Mouse (Mus musculus) forelimb bud, embryonic 11.5 days (tissue): ENCODE measurements around the gene Gstm7.
"Not testable (repeated sequence)": the region's sequence is repeated elsewhere in the genome, so short reads cannot be mapped to it uniquely, and the experiment has no call there.

ENCODE experiments used
- DNase-seq: peaks from one replicate; pipeline ENCODE4 v3.0.0-alpha.2; 2012; ENCODE audit warnings: low read depth, low spot score

Gstm7 gene

GRCm38 (mm10) chr3:107935268-107935667 lies 3.7 kb upstream of the Gstm7 start:
- DNase-seq, result no peak

DNA sequence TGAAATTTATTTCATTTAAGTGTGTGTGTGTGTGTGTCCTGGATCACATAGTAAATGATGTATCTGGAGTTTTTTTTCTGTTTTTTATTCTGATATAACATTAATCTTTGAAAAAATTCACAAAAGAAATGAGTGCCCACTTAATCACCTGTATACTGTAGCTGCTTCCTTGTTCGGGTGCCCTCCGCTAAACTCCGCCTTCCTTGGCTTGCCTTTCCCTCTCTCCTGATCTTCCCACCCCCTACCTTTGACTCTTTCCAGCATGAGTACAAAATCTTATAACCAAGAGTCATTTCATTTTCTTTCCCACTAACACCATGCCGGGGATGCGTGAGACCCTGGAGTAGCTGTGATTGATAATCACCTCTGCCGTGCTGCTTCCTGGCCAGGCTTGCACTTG lies 511 bp upstream of the Gstm7 start:
- no peak for DNase-seq

GRCm38 (mm10) chr3:107931134-107931533 lies 483 bp downstream of the Gstm7 start:
- no peak for DNase-seq

- no peak for DNase-seq
Measured at GRCm38 (mm10) chr3:107929731-107930130, 1.9 kb downstream of the Gstm7 start.

DNA sequence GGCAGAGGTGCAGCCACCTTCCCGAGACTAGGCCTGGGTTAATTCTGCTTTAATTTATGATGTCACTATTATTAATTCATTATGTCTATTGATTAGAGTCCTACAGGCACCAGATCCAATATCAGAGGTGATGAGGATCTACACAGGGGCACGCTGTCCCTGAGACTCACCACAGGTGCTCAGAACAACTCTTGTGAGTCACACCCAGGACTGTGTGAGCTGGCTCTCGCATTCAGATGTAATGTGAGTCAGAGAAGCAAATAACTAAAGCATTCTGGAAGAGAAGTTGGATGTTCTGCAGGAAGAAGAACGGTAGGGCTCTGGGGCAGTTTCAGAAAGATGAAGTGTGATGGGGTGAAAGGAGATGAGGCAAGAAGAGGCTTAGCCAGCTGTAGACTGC lies 2.4 kb downstream of the Gstm7 start:
- no peak for DNase-seq

DNA sequence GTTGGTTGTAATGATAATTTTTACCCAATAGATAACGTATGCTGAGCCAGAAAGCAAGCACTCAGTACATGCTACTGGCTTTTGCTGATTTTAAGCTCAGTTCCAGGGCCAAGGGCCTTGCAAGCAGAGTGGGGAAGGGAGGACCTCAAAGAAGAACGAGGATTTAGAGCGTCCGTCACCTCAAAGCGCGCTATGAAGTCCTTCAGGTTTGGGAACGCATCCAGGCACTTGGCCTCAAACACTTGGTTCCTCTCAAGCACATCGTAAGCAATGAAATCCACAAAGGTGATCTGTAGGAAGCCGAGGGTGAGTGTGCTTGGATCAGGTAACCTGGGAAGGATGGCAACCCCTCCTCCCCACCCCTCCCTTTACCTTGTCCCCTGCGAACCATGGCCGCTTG lies 2.9 kb downstream of the Gstm7 start:
- DNase-seq, result no peak

DNA sequence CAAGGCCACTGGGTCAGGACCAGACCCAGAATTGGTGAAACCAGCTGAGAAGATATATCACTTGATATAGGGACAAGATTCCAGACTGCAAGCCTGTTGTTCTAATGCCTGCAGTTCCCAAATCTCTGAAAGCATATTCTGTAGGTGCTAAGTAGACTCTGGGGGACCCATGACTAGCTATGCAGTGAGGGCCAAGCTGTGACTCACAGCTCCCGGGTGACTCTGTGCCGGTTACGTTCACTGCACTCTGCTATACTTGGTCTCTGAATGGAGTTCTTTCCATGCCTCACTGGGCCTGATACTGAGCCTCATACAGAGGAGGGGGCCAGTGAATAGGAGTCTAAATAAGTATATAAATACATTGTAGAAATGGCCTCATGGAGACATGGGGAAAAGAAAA lies 3.8 kb downstream of the Gstm7 start:
- no peak for DNase-seq

- DNase-seq, result no peak
Measured at GRCm38 (mm10) chr3:107925335-107925734, 6.3 kb downstream of the Gstm7 start.

- no peak for DNase-seq
Measured at GRCm38 (mm10) chr3:107920348-107920747, 11.3 kb downstream of the Gstm7 start.

DNA sequence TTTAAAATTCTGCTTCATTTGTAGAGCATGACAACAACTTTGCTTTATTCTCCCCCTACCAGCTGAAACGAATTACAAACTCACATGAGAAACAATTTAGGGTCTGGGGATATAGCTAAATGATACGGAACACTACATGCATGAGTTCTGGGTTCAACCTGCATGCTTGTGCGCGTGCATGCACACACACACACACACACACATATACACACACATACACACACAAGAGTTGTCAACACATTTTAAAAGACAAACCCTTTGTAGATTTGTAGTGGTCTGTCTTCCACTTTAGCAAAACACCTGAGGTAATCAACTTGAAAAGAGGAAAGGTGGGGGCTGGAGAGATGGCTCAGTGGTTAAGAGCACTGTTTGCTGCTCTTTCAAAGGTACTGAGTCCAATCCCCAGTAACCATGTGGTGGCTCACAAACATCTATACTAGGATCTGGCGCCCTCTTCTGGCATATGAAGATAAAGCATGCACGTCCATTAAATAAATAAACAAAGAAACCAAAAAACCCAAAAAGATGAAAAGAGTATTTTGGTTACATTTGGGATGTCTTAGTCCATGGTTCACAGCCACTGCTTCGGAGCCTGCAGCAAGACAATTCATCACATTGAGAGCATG lies 13.7 kb downstream of the Gstm7 start:
- peak; percentile 75 for DNase-seq

DNA sequence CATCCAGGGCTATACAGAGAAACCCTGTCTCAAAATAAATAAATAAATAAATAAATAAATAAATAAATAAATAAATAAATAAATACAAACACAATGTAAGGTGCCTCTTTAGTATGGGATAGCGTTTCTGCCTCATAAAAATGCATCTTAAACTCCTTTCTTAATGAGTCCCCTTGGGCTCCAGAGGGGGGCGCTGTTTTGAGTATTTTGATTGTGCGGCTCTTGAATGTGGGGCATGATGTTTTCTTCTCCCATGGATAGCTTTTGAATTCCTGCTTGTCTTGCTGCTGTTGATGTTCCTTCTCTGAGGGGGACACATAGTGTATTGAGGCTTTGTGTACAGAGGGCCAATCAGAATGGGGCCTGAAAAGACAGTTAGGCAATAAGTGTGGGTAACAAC lies 14.5 kb downstream of the Gstm7 start:
- DNase-seq, result no peak

DNA sequence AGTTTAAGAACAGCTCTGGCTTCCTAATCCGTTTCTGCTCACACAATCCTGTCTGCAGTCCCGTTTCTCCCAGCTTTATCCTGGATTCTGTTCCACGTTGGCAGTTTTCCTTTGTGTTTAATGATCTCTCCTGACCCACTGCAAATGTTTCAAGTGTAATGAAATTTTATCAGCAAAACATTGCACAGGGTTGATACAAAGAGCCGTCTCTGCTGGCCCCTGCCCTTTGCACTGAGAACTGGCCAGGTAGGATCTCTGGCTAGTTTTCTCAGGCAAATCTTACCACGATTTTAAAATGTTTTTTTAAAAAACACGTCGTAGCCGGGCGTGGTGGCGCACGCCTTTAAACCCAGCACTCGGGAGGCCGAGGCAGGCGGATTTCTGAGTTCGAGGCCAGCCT lies 14.9 kb downstream of the Gstm7 start:
- DNase-seq, result no peak

DNA sequence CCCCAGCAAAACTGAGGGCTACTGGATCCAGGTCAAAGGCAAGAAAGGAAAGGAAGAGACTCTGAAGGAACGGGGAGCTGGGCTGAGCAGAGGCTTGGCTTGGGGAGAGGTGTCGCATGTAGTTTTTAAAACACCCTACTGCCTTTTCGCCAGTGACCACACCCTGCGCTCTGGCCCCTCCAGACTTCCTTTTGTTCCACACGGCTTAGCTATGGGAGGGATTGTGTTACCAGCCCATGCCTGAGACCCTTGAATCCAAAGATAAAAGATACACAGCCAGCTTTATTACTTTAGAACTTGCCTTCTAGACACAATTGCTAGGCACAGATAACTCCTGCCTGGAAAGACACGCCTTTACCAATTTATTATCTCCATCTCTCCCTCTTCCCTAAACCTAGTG lies 25.7 kb downstream of the Gstm7 start:
- no peak for DNase-seq

- DNase-seq, result no peak
Measured at GRCm38 (mm10) chr3:107900955-107901673, 30.5 kb downstream of the Gstm7 start.

- DNase-seq, result no peak
Measured at GRCm38 (mm10) chr3:107898691-107899090, 32.9 kb downstream of the Gstm7 start.

DNA sequence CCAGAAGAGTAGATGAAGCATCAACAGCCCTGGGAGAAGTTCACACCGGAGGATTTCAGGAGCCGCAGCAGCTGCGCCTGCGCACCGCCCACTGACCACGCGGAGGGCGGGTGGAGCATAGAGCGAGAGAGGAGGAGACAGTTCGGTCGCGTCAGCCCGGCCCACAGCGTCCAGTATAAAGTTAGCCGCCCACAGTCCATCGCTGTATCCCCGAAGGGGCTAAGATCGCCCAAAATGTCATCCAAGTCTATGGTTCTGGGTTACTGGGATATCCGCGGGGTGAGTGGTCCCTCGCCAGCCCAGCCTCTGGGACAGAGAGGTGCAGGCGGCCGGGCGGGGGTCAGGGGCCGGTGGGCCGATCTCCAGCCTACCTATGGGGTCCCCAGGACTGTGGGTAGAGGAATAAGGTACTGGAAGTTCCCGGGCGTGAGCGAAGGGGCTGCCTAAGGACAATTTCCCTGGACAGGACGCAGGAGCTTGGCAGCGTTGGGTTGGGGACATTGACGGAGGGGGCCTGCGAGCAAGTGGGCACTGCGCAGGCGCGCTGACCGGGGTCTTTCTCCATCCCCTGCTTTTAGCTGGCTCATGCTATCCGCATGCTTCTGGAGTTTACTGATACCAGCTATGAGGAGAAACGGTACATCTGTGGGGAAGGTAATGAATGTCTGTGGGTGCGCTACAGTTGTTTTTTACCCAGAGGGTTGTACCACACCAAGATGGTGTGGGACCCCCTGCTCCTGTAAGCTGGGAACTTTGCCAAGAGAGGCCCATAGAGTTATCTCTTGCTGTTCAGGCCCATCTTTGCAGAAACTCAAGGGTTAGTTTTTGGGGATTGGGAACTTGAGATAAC lies 35.7 kb downstream of the Gstm7 start, which contains the start of gene Gstm5:
TSS of gene Gstm5 (plus strand) at position 102 of the 850 bp plus-strand sequence.
- peak; percentile 79 for DNase-seq

DNA sequence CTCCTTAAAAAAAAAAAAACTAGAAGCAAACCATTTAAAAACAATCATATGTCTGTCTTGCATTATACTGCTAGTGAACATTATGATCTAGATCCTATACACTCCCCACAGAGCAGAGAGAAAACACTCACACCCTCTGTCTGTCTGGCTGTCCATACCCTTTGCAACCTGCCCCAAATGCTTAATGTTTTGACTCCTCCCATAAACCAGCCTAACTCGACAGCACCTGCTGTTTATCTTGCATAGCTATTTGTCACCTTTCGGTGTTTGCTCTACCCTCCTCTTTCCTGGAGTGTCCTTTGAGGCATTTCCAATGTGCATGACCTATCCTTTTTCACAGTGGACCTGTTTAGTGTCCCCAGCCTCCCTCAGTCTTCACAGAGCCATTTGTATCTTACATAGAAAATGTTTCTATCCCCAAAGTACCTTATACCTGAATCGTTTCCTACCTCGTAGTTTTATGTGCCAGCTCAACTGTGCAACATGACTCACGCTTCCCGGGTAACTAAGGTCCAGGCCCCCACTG lies 36.4 kb downstream of the Gstm7 start:
- DNase-seq, result no peak

DNA sequence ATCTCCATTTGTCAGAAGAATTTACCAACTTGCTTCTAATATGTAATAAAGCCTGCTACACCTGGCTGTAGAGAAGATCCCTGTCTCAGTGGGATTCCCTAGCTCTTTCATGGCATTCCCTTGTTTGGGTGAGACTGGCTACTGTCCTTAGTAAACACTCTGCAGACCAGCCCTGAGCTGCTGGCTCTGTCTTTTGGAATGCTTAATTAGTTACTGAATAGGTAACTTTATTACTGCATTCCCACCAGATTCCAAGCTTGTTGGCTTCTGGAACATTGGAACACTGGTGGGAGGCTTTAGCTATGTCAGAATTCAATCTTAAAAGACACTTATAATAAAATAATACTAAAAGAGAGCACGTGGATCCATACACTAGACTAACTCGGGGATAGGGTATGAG lies 42.4 kb downstream of the Gstm7 start:
- not testable (repeated sequence) for DNase-seq

DNA sequence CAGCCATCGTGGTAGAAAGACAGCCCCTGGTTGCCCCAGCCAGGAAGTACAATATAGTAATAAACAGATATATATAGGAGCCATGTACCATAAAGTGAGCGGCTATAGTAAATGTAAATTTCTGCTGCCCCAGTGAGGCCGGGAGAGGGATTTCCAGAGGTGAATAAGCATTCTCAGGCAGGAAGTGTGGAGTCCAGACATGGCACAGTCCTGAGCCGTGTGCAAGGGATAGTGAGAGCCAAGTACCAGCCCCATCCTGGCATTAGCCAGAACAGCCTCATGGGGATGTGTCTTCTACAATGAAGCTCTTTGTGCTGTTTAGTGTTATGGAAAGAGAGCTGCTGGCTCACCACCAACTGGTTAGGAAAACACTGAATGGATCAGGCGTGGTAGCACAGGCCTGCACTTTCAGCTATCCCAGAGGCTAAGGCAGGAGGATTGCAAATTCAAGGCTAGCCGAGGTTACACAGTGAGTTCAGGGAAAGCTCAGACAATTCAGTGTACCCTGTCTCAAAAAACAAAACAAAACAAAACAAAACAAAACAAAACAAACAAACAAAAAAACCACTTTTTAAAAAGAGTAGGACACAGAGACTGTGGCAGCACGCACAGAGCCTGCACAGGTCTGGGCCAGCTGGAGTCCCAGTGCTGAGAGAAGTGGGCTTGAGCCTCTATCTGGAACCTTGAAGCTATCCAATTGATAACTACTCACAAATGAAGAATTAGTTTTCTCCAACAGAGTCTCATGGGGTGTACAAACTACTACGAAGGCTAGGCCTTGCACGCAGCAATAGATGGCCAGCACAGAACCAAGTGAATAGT lies 43.7 kb downstream of the Gstm7 start:
- no peak for DNase-seq

DNA sequence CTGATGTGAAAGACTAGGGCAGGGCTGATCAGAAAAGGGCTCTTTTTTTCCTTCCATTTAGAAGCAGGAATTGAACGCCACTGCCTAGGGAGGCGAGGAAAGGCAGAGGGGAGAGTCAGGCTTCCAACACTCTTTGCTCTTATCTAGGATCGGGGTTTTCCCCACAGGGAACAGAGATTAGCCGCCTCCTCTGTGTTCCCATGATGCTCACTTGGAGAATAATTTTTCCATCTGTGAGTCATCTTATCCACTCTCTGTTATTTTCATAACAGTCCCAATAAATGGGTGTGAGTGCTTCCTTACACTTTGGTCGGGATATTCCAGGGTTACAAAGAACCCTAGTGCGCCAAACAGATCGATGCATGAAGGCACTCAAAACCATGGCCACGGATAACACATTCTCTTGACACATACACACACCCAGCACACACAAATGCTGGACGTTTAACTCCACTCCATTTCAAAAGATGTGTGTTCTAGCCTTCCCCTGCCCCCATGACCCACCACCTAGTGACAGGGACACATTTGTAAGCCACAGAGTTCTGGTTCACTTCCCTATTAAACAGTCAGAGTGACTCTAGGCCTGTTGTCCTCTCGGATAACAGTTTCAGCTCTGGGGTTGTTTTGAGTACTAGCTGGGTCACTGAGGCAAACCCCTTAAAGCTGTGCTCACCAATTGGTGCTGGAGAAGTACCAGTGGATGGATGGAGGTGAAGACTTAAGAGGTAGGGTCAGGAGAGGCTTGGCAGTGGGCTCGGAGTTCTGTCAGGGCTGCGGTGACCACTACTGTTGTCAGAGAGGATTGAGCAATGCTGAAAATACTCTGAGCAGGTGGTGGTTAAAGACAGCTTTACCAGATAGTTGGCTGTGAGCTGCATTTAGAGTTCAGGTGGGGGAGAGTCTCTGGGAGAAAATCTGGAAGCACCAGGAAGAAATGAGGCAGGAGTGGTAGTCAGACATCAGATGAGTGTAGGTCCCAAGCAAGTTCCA lies 53.6 kb downstream of the Gstm7 start:
- no peak for DNase-seq
